ENCODE assay signal across 20 mouse cellular contexts in genomic region chr14:47395007-47395406, GRCm38 (mm10). TPM values are rescaled to one million over a fixed set of nuclear protein-coding genes. Genes with fewer than 3 reads are reported as not detected.
A peak's percentile ranks its signal among the peaks of the same experiment; 100 is the strongest.
DNase-seq lines count a peak whose midpoint lies in the region; ATAC-seq lines count a peak whose summit lies in the region.
"Had no signal": no experiment of that assay in that cellular context is flagged by ENCODE, and none has a peak within 500 bp of the region (broad histone marks: within the 10 kb centered on the region; RNA-seq: fewer than 3 reads in every experiment).

No protein-coding gene starts in this region.

- ATAC-seq in hindbrain, embryonic 16.5 days = 0 out of 2 replicates have a peak, but pooled peaks have one; percentile 11
- no peak for ATAC-seq in hindbrain, embryonic 13.5 days (ENCODE audit: low FRiP score)
- ATAC-seq in activated CD4-positive, CD25-positive, alpha-beta regulatory T cell, adult 4 months = peak; percentile 67
- ATAC-seq: intestine, postnatal 0 days had no signal

- no peak overlapping the region for H3K4me3 ChIP-seq in hindbrain, embryonic 16.5 days (ENCODE audit: low read length)
- H3K4me3 ChIP-seq in hindbrain, embryonic 13.5 days = no peak overlapping the region
- H3K4me3 ChIP-seq: embryonic facial prominence, embryonic 13.5 days; heart, embryonic 13.5 days; kidney, embryonic 15.5 days; limb, embryonic 12.5 days; liver, embryonic 13.5 days; lung, embryonic 15.5 days; midbrain, embryonic 12.5 days had no signal

- H3K4me2 ChIP-seq in hindbrain, embryonic 16.5 days (ENCODE audit: low read length) = no peak overlapping the region
- no peak overlapping the region for H3K4me2 ChIP-seq in hindbrain, embryonic 13.5 days
- H3K4me2 ChIP-seq: embryonic facial prominence, embryonic 13.5 days; heart, embryonic 13.5 days; kidney, embryonic 15.5 days; limb, embryonic 12.5 days; liver, embryonic 13.5 days; lung, embryonic 15.5 days; midbrain, embryonic 12.5 days had no signal

- H3K4me1 ChIP-seq in hindbrain, embryonic 16.5 days (ENCODE audit: control insufficient read depth, insufficient read depth, low read depth, low read length) = peaks cover 9% of the 10 kb centered on the region
- H3K4me1 ChIP-seq in hindbrain, embryonic 13.5 days (replicated peaks) = no peaks in the 10 kb centered on the region
- H3K4me1 ChIP-seq: heart, embryonic 13.5 days; kidney, embryonic 15.5 days; limb, embryonic 12.5 days; liver, embryonic 13.5 days; lung, embryonic 15.5 days; midbrain, embryonic 12.5 days had no signal

- DNase-seq in thymus, postnatal 14 days = peak; percentile 17
- DNase-seq in thymus, postnatal 0 days (ENCODE audit: low spot score) = no peak
- DNase-seq in adrenal gland, postnatal 25 days = no peak
- DNase-seq in layer of hippocampus, adult 9-10 months (ENCODE audit: low spot score) = no peak
- DNase-seq: adrenal gland, postnatal 10 days; gastrocnemius, postnatal 10 days; heart, adult 11 months; liver, embryonic 13.5 days; right cerebral cortex, postnatal 4 days had no signal

- H3K36me3 ChIP-seq in hindbrain, embryonic 16.5 days (ENCODE audit: control insufficient read depth, insufficient read depth, low read length) = no peaks in the 10 kb centered on the region
- peaks cover 23% of the 10 kb centered on the region for H3K36me3 ChIP-seq in hindbrain, embryonic 13.5 days

- no peak overlapping the region for H3K27ac ChIP-seq in hindbrain, embryonic 16.5 days (ENCODE audit: low read depth, low read length)
- no peak overlapping the region for H3K27ac ChIP-seq in hindbrain, embryonic 13.5 days
- H3K27ac ChIP-seq: embryonic facial prominence, embryonic 13.5 days; heart, embryonic 13.5 days; kidney, embryonic 15.5 days; limb, embryonic 12.5 days; liver, embryonic 13.5 days; lung, embryonic 15.5 days; macrophage; midbrain, embryonic 12.5 days had no signal

- 80% methylated on average over 6 of the region's 6 CpGs for WGBS in hindbrain, embryonic 16.5 days
- WGBS in hindbrain, embryonic 13.5 days = 88% methylated on average over 6 of the region's 6 CpGs

- H3K9ac ChIP-seq in hindbrain, embryonic 16.5 days (ENCODE audit: low read depth, low read length) = no peak overlapping the region
- H3K9ac ChIP-seq in hindbrain, embryonic 13.5 days = no peak overlapping the region
- H3K9ac ChIP-seq: embryonic facial prominence, embryonic 13.5 days; heart, embryonic 13.5 days; kidney, embryonic 15.5 days; limb, embryonic 12.5 days; liver, embryonic 13.5 days; lung, embryonic 15.5 days; midbrain, embryonic 12.5 days had no signal

- H3K27me3 ChIP-seq in hindbrain, embryonic 16.5 days (replicated peaks; ENCODE audit: control insufficient read depth, insufficient read depth, low read length) = no peaks in the 10 kb centered on the region
- no peaks in the 10 kb centered on the region for H3K27me3 ChIP-seq in hindbrain, embryonic 13.5 days
- H3K27me3 ChIP-seq: embryonic facial prominence, embryonic 13.5 days; heart, embryonic 13.5 days; kidney, embryonic 15.5 days; limb, embryonic 12.5 days; liver, embryonic 13.5 days; lung, embryonic 15.5 days; midbrain, embryonic 12.5 days had no signal

- no peaks in the 10 kb centered on the region for H3K9me3 ChIP-seq in hindbrain, embryonic 16.5 days (ENCODE audit: control insufficient read depth, low read length)
- H3K9me3 ChIP-seq in hindbrain, embryonic 13.5 days = no peaks in the 10 kb centered on the region
- H3K9me3 ChIP-seq: embryonic facial prominence, embryonic 13.5 days; heart, embryonic 13.5 days; kidney, embryonic 15.5 days; limb, embryonic 12.5 days; liver, embryonic 13.5 days; lung, embryonic 15.5 days; midbrain, embryonic 12.5 days had no signal

RNA-seq across cellular contexts. Expression of gene Dlgap5, which starts 23.2 kb away (rescaled TPM):
- polyA plus RNA-seq in hindbrain, embryonic 16.5 days (2015; fragmentation: Nextera tagmentation; extraction: Ambion mirVana) = 6.3 and 9.0 TPM in 2 replicates
- 10.6 and 11.6 TPM in 2 replicates for polyA plus RNA-seq in hindbrain, embryonic 13.5 days (2015; fragmentation: Nextera tagmentation; extraction: Ambion mirVana)
- 41.8 and 46.4 TPM in 2 replicates for polyA plus RNA-seq in thymus, postnatal 0 days (2015; fragmentation: Nextera tagmentation; extraction: Ambion mirVana)
- polyA plus RNA-seq in activated CD4-positive, CD25-positive, alpha-beta regulatory T cell, adult 4 months (2017; shearing (Covaris generic)) = 10 to 100 TPM; 14.7 to 15.5 TPM
- total RNA-seq in adrenal gland, postnatal 25 days (2021) = 5.6 and 6.0 TPM in 2 replicates

RNA-seq across cellular contexts. Expression of gene Lgals3, which starts 27.5 kb away (rescaled TPM):
- 4.0 and 4.7 TPM in 2 replicates for polyA plus RNA-seq in hindbrain, embryonic 16.5 days (2015; fragmentation: Nextera tagmentation; extraction: Ambion mirVana)
- 1.7 and 1.9 TPM in 2 replicates for polyA plus RNA-seq in hindbrain, embryonic 13.5 days (2015; fragmentation: Nextera tagmentation; extraction: Ambion mirVana)
- polyA plus RNA-seq in thymus, postnatal 0 days (2015; fragmentation: Nextera tagmentation; extraction: Ambion mirVana) = 75.2 and 79.9 TPM in 2 replicates
- polyA plus RNA-seq in activated CD4-positive, CD25-positive, alpha-beta regulatory T cell, adult 4 months (2017; shearing (Covaris generic)) = 10 to 100 TPM; 43.2 to 70.4 TPM
- total RNA-seq in adrenal gland, postnatal 25 days (2021) = 5.2 and 10.2 TPM in 2 replicates

RNA-seq across cellular contexts. Expression of gene Fbxo34, which starts 55.2 kb away (rescaled TPM):
- 33.6 and 35.5 TPM in 2 replicates for polyA plus RNA-seq in hindbrain, embryonic 16.5 days (2015; fragmentation: Nextera tagmentation; extraction: Ambion mirVana)
- 25.2 and 26.3 TPM in 2 replicates for polyA plus RNA-seq in hindbrain, embryonic 13.5 days (2015; fragmentation: Nextera tagmentation; extraction: Ambion mirVana)
- polyA plus RNA-seq in thymus, postnatal 0 days (2015; fragmentation: Nextera tagmentation; extraction: Ambion mirVana) = 18.2 and 20.3 TPM in 2 replicates
- 10 to 100 TPM in 1 of 2 experiments, 1 to 10 TPM in 1; 8.5 to 10.4 TPM for polyA plus RNA-seq in activated CD4-positive, CD25-positive, alpha-beta regulatory T cell, adult 4 months (2017; shearing (Covaris generic))
- 19.6 and 25.3 TPM in 2 replicates for total RNA-seq in adrenal gland, postnatal 25 days (2021)
